Mouse (Mus musculus) stomach, postnatal 0 days (tissue): ENCODE data around the gene Cnot2. TPM values are rescaled to one million over a fixed set of nuclear protein-coding genes. Genes with fewer than 3 reads are reported as not detected.

Source experiments
- ATAC-seq: fragments of 200-750 bp; cut with Nextera tagmentation; 2 replicates; pipeline ENCODE4 v1.8.0; 2017; ENCODE audit not compliant: low FRiP score, low TSS enrichment
- DNase-seq: peaks from one replicate; pipeline ENCODE4 v3.0.0-alpha.2; 2016; ENCODE audit warnings: low spot score
- H3K27ac ChIP-seq: fragments of 300-500 bp; sonication (generic); replicated peaks from 2 replicates; pipeline ENCODE4 v1.5.1; 2014; ENCODE audit warnings: mild to moderate bottlenecking, control low read depth
- H3K27me3 ChIP-seq: fragments of 300-500 bp; sonication (generic); 2 replicates; pipeline ENCODE4 v1.6.1; 2014; ENCODE audit warnings: low read length; ENCODE audit not compliant: control insufficient read depth, insufficient read depth
- H3K36me3 ChIP-seq: fragments of 300-500 bp; sonication (generic); 2 replicates; pipeline ENCODE4 v1.6.1; 2014; ENCODE audit warnings: low read length, mixed read lengths; ENCODE audit not compliant: control insufficient read depth, insufficient read depth
- H3K4me1 ChIP-seq: fragments of 300-500 bp; sonication (generic); replicated peaks from 2 replicates; pipeline ENCODE4 v1.6.1; 2014; ENCODE audit warnings: antibody characterized with exemption; ENCODE audit not compliant: control insufficient read depth, insufficient read depth
- H3K4me2 ChIP-seq: fragments of 300-500 bp; sonication (generic); replicated peaks from 2 replicates; pipeline ENCODE4 v1.6.1; 2014; ENCODE audit warnings: low read depth, mild to moderate bottlenecking, control low read depth, moderate library complexity
- H3K4me3 ChIP-seq: fragments of 300-500 bp; sonication (generic); 2 replicates; pipeline ENCODE4 v1.5.1; 2014; ENCODE audit warnings: low read depth, low read length, control low read depth
- H3K9ac ChIP-seq: fragments of 300-500 bp; sonication (generic); 2 replicates; pipeline ENCODE4 v1.6.1; 2014; ENCODE audit warnings: mild to moderate bottlenecking, low read length, control low read depth, mixed read lengths
- H3K9me3 ChIP-seq: fragments of 300-500 bp; sonication (generic); 2 replicates; pipeline ENCODE4 v1.6.1; 2016; ENCODE audit warnings: low read length; ENCODE audit not compliant: control insufficient read depth
- CTCF ChIP-seq: IDR thresholded peaks from 2 replicates; pipeline ENCODE4 v1.5.1; 2016; ENCODE audit warnings: antibody characterized with exemption, low read depth, mild to moderate bottlenecking, moderate library complexity
- EP300 ChIP-seq: optimal IDR thresholded peaks from 2 replicates; pipeline ENCODE3; 2016; ENCODE audit warnings: antibody characterized with exemption
- WGBS: fragments of 180-500 bp; shearing (Covaris S2); extraction: QIAGEN DNeasy Blood & Tissue Kit; methylation state at CpG from one replicate; pipeline ENCODE4 v1.1.7; 2014; 5-methylcytosine and 5-hydroxymethylcytosine counted together
- polyA plus RNA-seq: library from polyadenylated mRNA; unstranded; fragments of >200 nt; fragmentation: Nextera tagmentation; extraction: Ambion mirVana; gene quantifications from 2 replicates; pipeline ENCODE4 v1.2.1, GENCODE M21; 2015

The Cnot2 gene
- polyA plus RNA-seq, 1 experiment from 2014 or later: 38.0 TPM

DNA sequence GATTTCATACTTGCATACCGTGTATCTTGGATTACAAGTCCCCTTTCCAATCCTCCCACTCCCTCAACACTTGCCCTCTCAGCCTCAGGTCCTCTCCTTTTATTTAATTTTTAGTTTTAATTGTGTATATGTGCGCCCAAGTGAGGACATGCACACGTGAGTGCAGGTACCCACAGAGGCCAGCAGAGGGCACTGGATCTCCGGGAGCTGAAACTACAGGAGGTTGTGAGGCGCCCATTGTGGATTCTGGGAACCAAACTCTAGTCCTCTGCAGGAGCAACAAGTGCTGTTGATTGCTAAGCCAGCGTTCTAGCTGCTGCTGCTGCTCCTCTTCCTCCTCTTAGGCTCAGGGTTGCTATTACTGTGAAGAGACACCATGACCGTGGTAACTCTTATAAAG, 128.5 kb downstream of the Cnot2 start:
- ATAC-seq (no peak), DNase-seq (no peak)
- Histone ChIP-seq H3K4me1 (no peaks in the 10 kb centered on the region), H3K4me2 (no peak overlapping the region), H3K27me3 (no peaks in the 10 kb centered on the region), H3K27ac (no peak overlapping the region), H3K4me3 (no peak overlapping the region), H3K9me3 (no peaks in the 10 kb centered on the region), H3K9ac (no peak overlapping the region), H3K36me3 (no peaks in the 10 kb centered on the region)
- WGBS: 93% methylated on average over 7 of the region's 7 CpGs
- TF ChIP-seq EP300 (no peak), CTCF (no peak)

DNA sequence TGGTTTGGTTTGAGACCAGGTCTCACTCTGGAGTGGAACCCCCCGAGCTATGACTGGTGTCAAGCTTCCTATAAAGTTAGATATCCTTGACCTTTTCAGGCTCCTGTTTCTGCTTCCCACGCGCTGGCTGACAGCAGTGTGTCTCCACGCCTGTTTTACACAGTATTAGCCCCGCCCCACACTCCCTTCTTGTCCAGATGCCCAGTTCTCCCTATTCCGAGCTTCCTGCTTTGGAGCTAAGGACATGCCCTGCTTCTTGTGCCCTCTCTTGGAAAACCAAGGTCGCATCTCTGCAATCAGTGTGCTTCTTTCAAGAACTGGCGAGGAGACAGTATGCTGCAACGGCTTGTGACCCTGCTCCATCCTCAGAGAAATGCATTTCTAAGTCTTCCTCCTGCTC, 130.7 kb downstream of the Cnot2 start:
- Histone ChIP-seq H3K9me3 (no peaks in the 10 kb centered on the region), H3K4me3 (no peak overlapping the region), H3K36me3 (no peaks in the 10 kb centered on the region), H3K27ac (no peak overlapping the region), H3K4me2 (no peak overlapping the region), H3K4me1 (no peaks in the 10 kb centered on the region), H3K9ac (no peak overlapping the region), H3K27me3 (no peaks in the 10 kb centered on the region)
- ATAC-seq: no peak
- 61% methylated on average over 9 of the region's 9 CpGs for WGBS
- DNase-seq: no peak
- TF ChIP-seq EP300 (no peak), CTCF (no peak)

DNA sequence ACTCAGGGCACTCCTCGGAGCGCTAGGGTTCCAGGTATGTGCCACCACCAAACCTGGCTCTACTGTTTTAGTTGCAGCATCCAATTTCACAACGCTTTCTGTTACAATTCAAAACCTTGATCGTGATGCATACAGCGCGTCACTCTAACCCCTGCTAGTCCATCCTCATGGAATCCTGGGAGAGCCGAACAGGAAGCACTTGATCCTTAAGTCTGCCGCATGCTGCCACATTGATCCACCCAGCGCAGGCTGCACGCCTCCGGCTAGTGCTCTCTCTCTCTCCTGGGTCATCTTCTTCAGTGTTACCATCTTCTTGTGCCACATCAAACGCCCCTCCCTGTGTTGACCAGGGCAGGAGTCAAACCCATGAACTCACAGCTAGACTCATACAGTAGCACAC, 133.1 kb downstream of the Cnot2 start:
- H3K4me1 ChIP-seq: no peaks in the 10 kb centered on the region
- no peaks in the 10 kb centered on the region for H3K36me3 ChIP-seq
- no peaks in the 10 kb centered on the region for H3K27me3 ChIP-seq
- H3K9ac ChIP-seq: no peak overlapping the region
- no peak for DNase-seq
- ATAC-seq: no peak
- 97% methylated on average over 12 of the region's 12 CpGs for WGBS
- H3K4me3 ChIP-seq: no peak overlapping the region
- H3K27ac ChIP-seq: no peak overlapping the region
- H3K9me3 ChIP-seq: no peaks in the 10 kb centered on the region
- TF ChIP-seq CTCF (no peak), EP300 (no peak)
- H3K4me2 ChIP-seq: no peak overlapping the region

DNA sequence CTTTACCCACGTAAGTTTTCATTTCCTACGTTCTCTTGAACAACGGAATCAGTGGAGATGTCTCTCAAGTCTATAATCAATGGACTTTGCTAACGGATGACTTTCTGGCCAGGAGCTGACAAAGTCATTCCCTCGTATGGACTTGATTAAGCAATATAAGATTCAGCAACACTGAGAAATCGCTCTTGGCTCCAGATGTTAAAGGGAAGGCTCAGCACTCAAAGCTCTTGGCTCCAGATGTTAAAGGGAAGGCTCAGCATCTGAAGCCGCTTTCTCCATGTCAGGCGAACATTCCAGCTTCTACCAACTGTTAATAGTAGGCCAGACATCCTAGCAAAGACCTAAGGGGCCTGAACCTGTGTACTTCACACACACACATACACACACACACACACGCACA, 134.1 kb downstream of the Cnot2 start:
- H3K9ac ChIP-seq: no peak overlapping the region
- no peak for ATAC-seq

DNA sequence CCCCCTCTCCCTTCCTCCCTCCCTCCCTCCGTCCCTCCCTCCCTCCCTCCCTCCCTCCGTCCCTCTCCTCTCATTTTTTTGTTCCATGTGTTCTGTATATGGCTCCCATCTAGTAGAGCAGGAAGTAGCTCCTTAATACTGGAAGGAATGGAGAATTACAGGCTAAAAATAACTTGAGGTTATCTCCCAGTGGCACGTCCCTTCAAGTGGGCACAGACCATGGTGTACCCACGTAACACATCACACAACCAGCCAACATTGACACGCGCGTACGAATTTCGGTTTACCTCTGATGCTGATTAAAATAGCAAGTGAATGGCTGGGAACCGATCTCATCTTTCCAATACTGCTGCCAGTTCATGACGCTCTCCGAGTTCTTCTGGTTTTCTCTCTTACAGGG, 135.3 kb downstream of the Cnot2 start:
- ATAC-seq (no peak), DNase-seq (no peak)
- TF ChIP-seq EP300: no peak
- TF ChIP-seq CTCF: no peak
- Histone ChIP-seq H3K27me3 (no peaks in the 10 kb centered on the region), H3K4me3 (no peak overlapping the region), H3K27ac (no peak overlapping the region), H3K9ac (no peak overlapping the region), H3K36me3 (no peaks in the 10 kb centered on the region), H3K4me1 (no peaks in the 10 kb centered on the region), H3K4me2 (no peak overlapping the region), H3K9me3 (no peaks in the 10 kb centered on the region)
- WGBS: 90% methylated on average over 10 of the region's 12 CpGs

More for the DNA sequence above, 134.1 kb downstream of the Cnot2 start:
- H3K27me3 ChIP-seq: no peaks in the 10 kb centered on the region
- 83% methylated on average over 9 of the region's 9 CpGs for WGBS
- TF ChIP-seq EP300: no peak
- TF ChIP-seq CTCF: no peak
- no peak overlapping the region for H3K4me2 ChIP-seq
- no peaks in the 10 kb centered on the region for H3K36me3 ChIP-seq
- no peak overlapping the region for H3K27ac ChIP-seq
- no peaks in the 10 kb centered on the region for H3K4me1 ChIP-seq
- no peaks in the 10 kb centered on the region for H3K9me3 ChIP-seq
- H3K4me3 ChIP-seq: no peak overlapping the region
- no peak for DNase-seq

DNA sequence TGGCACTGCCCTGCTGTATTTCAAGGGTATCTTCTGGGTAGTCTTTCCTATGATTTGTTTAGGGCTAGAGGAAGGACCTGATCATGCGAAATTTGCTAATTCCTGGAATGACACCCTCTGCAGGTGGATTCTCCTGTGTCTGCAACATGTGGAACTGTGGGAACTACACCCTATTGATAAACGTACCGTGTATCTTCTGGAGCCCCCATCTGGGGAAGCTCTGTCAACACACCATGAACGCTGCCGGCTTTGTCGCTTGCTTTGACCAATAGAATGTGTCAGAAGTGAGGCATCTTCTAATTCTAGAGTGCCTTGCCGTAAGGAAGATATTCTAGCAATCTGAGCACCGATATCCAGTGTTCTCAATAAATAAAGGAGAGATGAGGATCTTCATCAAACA, 136.5 kb downstream of the Cnot2 start:
- no peak overlapping the region for H3K27ac ChIP-seq
- WGBS: 91% methylated on average over 8 of the region's 8 CpGs
- TF ChIP-seq EP300: no peak
- no peak overlapping the region for H3K9ac ChIP-seq
- H3K4me1 ChIP-seq: no peaks in the 10 kb centered on the region
- H3K4me3 ChIP-seq: no peak overlapping the region
- no peaks in the 10 kb centered on the region for H3K9me3 ChIP-seq
- ATAC-seq (no peak), DNase-seq (no peak)
- H3K27me3 ChIP-seq: no peaks in the 10 kb centered on the region
- no peak overlapping the region for H3K4me2 ChIP-seq
- no peaks in the 10 kb centered on the region for H3K36me3 ChIP-seq
